Mouse (Mus musculus): ENCODE measurements around the gene Tle3.

Tle3 gene

GRCm38 (mm10) chr9:61377706-61378479 lies 5.7 kb downstream of the Tle3 start:
- peak; percentile 76 for DNase-seq

GRCm38 (mm10) chr9:61378516-61378915 lies 6.3 kb downstream of the Tle3 start:
- DNase-seq: peak; percentile 62

- no peak for DNase-seq
These were observed 7.0 kb downstream of the Tle3 start for GRCm38 (mm10) chr9:61379016-61379634.

- peak; percentile 73 for DNase-seq
These were observed 8.3 kb downstream of the Tle3 start for GRCm38 (mm10) chr9:61380258-61381062.

- no peak for DNase-seq
These were observed 8.9 kb downstream of the Tle3 start for GRCm38 (mm10) chr9:61381063-61381408.

- DNase-seq: no peak
These were observed 9.3 kb downstream of the Tle3 start for GRCm38 (mm10) chr9:61381445-61381844.

GRCm38 (mm10) chr9:61382595-61383186 lies 10.5 kb downstream of the Tle3 start:
- no peak for DNase-seq

- no peak for DNase-seq
These were observed 11.9 kb downstream of the Tle3 start for GRCm38 (mm10) chr9:61384101-61384500.

- peak; percentile 81 for DNase-seq
These were observed 12.7 kb downstream of the Tle3 start for GRCm38 (mm10) chr9:61384646-61385443.

GRCm38 (mm10) chr9:61385753-61386152 lies 13.6 kb downstream of the Tle3 start:
- no peak for DNase-seq

GRCm38 (mm10) chr9:61386314-61386713 lies 14.1 kb downstream of the Tle3 start:
- DNase-seq: peak; percentile 45

GRCm38 (mm10) chr9:61387797-61388196 lies 15.6 kb downstream of the Tle3 start:
- DNase-seq: no peak

- no peak for DNase-seq
These were observed 16.0 kb downstream of the Tle3 start for GRCm38 (mm10) chr9:61388214-61388613.

- no peak for DNase-seq
These were observed 16.7 kb downstream of the Tle3 start for GRCm38 (mm10) chr9:61388689-61389403.

- no peak for DNase-seq
These were observed 17.2 kb downstream of the Tle3 start for GRCm38 (mm10) chr9:61389404-61389701.

- no peak for DNase-seq
These were observed 19.6 kb downstream of the Tle3 start for GRCm38 (mm10) chr9:61391570-61392337.

- DNase-seq: no peak
These were observed 20.1 kb downstream of the Tle3 start for GRCm38 (mm10) chr9:61392338-61392620.

- no peak for DNase-seq
These were observed 21.0 kb downstream of the Tle3 start for GRCm38 (mm10) chr9:61393161-61393560.

- DNase-seq: no peak
These were observed 21.7 kb downstream of the Tle3 start for GRCm38 (mm10) chr9:61393847-61394246.

GRCm38 (mm10) chr9:61395071-61395470 lies 22.9 kb downstream of the Tle3 start:
- no peak for DNase-seq

- peak; percentile 85 for DNase-seq
These were observed 24.3 kb downstream of the Tle3 start for GRCm38 (mm10) chr9:61396474-61396873.
